Mouse (Mus musculus): ENCODE results near the gene Olfr1358. TPM values are rescaled to one million over a fixed set of nuclear protein-coding genes. Genes with fewer than 3 reads are reported as not detected.
"Not testable (repeated sequence)": the region's sequence is repeated elsewhere in the genome, so short reads cannot be mapped to it uniquely, and the experiment has no call there.

Gene Olfr1358
- not detected in 2 replicates for polyA plus RNA-seq (2015; fragmentation: Nextera tagmentation; extraction: Ambion mirVana)

DNA sequence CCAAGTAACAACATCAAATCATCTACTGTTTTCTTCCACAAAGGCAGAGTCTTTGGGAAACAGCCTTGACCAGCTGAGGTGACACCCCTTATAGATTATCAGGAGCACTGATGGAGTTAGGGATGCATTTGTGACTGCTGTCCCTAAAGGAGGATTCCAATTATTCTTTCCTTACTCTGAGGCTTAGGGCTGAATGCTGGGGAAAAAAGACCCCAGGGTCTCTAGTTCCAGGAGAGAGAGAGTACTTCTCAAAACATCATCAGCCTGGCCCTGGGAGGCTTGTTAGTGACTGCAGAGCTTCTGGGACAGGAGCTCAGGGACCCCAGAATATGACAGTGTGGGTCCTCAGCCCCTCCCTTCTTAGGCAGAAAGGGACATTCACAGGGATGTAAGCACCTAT, at the start of gene Olfr1358:
TSS of gene Olfr1358 (plus strand) at position 301 of the 400 bp plus-strand sequence.
- no peak within 1 kb of the TSS for H3K4me3 ChIP-seq (replicated peaks)
- no peaks in the 10 kb centered on the region for H3K9me3 ChIP-seq
- no peaks in the 10 kb centered on the region for H3K27me3 ChIP-seq (replicated peaks)
- H3K27ac ChIP-seq = no peak within 1 kb of the TSS
- no peaks in the 10 kb centered on the region for H3K4me1 ChIP-seq (replicated peaks)
- H3K4me2 ChIP-seq (replicated peaks) = no peak within 1 kb of the TSS
- no peaks in the 10 kb centered on the region for H3K36me3 ChIP-seq
- ATAC-seq = no peak
- no peak within 1 kb of the TSS for H3K9ac ChIP-seq

- H3K4me2 ChIP-seq (replicated peaks) = no peak overlapping the region
- H3K27me3 ChIP-seq (replicated peaks) = no peaks in the 10 kb centered on the region
- H3K4me1 ChIP-seq (replicated peaks) = peaks cover 3% of the 10 kb centered on the region
- no peaks in the 10 kb centered on the region for H3K36me3 ChIP-seq
- no peak overlapping the region for H3K4me3 ChIP-seq (replicated peaks)
- H3K27ac ChIP-seq = no peak overlapping the region
- no peaks in the 10 kb centered on the region for H3K9me3 ChIP-seq
- no peak overlapping the region for H3K9ac ChIP-seq
- ATAC-seq = no peak
- WGBS = 35% methylated on average over 2 of the region's 2 CpGs
These were observed 49.4 kb upstream of the Olfr1358 start for GRCm38 (mm10) chr10:78467761-78468310.

DNA sequence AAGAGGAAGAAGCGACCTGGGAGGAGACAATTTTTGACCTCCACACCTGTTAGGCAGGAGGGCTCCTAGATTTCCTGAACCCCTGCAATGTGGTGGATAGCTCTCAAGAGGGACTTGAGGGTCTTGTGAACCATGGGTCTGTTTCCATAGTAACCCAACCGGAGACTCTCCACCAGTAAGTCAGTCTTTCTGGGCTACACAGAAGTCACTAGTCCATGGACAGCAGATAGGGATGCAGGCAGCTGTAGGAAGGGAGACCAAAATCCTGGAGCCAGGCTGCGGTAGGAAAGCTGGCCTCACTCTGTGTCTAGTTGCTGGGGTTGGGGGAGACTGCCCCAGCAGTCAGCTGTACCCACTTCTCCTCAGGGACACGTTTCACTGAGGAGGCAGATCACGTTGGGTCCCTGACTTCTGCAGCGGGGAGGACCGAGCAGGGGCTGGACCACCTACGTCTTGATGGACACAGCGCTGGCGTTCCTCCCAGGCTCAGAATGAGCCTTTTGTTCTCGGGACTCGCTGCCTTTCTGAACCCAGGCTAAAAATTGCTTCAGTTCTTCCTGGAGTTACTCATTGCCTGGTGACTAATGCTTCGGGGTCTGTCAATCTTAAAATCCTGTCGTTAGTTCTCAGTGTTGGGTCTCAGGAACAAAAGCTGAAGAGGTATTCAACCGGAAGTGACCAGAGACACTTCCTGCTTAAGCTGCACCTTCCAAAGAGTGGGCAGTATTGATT, 46.5 kb upstream of the Olfr1358 start:
- H3K4me3 ChIP-seq (replicated peaks) = no peak overlapping the region
- H3K4me2 ChIP-seq (replicated peaks) = peak overlapping the region; percentile 12; the same call in 1 of the 2 replicates
- no peaks in the 10 kb centered on the region for H3K27me3 ChIP-seq (replicated peaks)
- 48% methylated on average over 15 of the region's 15 CpGs for WGBS
- H3K36me3 ChIP-seq = no peaks in the 10 kb centered on the region
- no peak overlapping the region for H3K9ac ChIP-seq
- H3K4me1 ChIP-seq (replicated peaks) = 0 out of 2 replicates have a peak, but pooled peaks cover 2% of the 10 kb centered on the region
- ATAC-seq = peak; percentile 24; the same call in 1 of the 2 replicates
- H3K9me3 ChIP-seq = no peaks in the 10 kb centered on the region
- H3K27ac ChIP-seq = no peak overlapping the region

DNA sequence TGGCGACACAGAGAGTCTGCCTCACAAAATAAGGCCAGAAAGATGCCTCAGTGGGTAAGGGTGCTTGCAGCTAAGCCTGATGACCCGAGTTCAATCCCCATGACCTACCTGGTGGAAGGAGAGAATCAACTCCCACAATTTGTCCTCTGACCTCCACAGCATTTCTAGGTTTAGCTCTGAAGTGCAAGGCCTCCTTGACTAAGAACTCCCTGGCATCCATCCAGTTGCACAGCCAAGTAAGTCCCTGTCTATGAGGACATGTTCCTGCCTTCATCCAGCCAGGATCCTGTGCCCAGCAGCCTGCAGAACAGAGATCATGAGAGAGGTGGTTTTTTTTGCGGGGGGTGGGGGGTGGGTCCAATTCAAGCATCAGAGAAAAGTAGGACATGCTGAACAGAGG, 45.2 kb upstream of the Olfr1358 start:
- ATAC-seq = no peak
- 74% methylated on average over 3 of the region's 3 CpGs for WGBS

DNA sequence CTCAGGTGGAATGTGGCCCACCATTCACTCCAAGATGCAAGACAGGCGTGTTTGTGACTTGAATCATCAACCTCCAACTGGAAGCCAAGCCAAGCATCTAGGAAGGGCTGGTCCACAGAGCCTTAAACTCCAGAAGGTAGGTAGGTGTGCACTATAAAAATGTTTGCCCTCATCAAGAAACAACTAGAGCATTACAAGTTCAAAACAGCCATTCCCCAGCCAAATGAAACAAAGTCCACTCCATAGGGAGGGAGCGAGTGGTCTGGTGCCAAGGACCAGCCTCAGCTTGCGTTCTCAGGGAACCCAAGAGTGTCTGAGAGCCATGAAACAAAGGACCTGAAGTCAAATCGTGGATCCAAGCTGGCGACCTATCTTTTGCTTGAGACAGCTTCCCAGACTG, 43.8 kb upstream of the Olfr1358 start:
- ATAC-seq = no peak
- H3K36me3 ChIP-seq = no peaks in the 10 kb centered on the region
- no peak overlapping the region for H3K27ac ChIP-seq
- H3K4me3 ChIP-seq (replicated peaks) = no peak overlapping the region
- 56% methylated on average over 5 of the region's 5 CpGs for WGBS
- no peak overlapping the region for H3K4me2 ChIP-seq (replicated peaks)
- H3K9ac ChIP-seq = no peak overlapping the region
- H3K4me1 ChIP-seq (replicated peaks) = 0 out of 2 replicates have a peak, but pooled peaks cover 2% of the 10 kb centered on the region
- no peaks in the 10 kb centered on the region for H3K9me3 ChIP-seq
- no peaks in the 10 kb centered on the region for H3K27me3 ChIP-seq (replicated peaks)

More for the DNA sequence above, 45.2 kb upstream of the Olfr1358 start:
- no peaks in the 10 kb centered on the region for H3K27me3 ChIP-seq (replicated peaks)
- H3K9ac ChIP-seq = no peak overlapping the region
- 0 out of 2 replicates have a peak, but pooled peaks cover 2% of the 10 kb centered on the region for H3K4me1 ChIP-seq (replicated peaks)
- H3K27ac ChIP-seq = no peak overlapping the region
- no peaks in the 10 kb centered on the region for H3K36me3 ChIP-seq
- no peaks in the 10 kb centered on the region for H3K9me3 ChIP-seq
- no peak overlapping the region for H3K4me3 ChIP-seq (replicated peaks)
- H3K4me2 ChIP-seq (replicated peaks) = no peak overlapping the region

GRCm38 (mm10) chr10:78474759-78475158, 42.5 kb upstream of the Olfr1358 start:
- ATAC-seq = peak; percentile 41; the same call in 1 of the 2 replicates
- Histone ChIP-seq H3K9me3 (no peaks in the 10 kb centered on the region), H3K4me1 (replicated peaks) (0 out of 2 replicates have a peak, but pooled peaks cover 2% of the 10 kb centered on the region), H3K4me3 (replicated peaks) (no peak overlapping the region), H3K27ac (no peak overlapping the region), H3K27me3 (replicated peaks) (no peaks in the 10 kb centered on the region), H3K36me3 (no peaks in the 10 kb centered on the region), H3K9ac (no peak overlapping the region), H3K4me2 (replicated peaks) (no peak overlapping the region)
- 57% methylated on average over 8 of the region's 8 CpGs for WGBS

- Histone ChIP-seq H3K27ac (no peak overlapping the region), H3K27me3 (replicated peaks) (no peaks in the 10 kb centered on the region), H3K4me2 (replicated peaks) (no peak overlapping the region), H3K4me3 (replicated peaks) (no peak overlapping the region), H3K9me3 (no peaks in the 10 kb centered on the region), H3K9ac (no peak overlapping the region), H3K4me1 (replicated peaks) (peaks cover 8% of the 10 kb centered on the region; the same call in 1 of the 2 replicates), H3K36me3 (no peaks in the 10 kb centered on the region)
- WGBS = 69% methylated on average over 4 of the region's 4 CpGs
- ATAC-seq = no peak
These were observed 40.4 kb upstream of the Olfr1358 start for GRCm38 (mm10) chr10:78476821-78477220.

- Histone ChIP-seq H3K36me3 (no peaks in the 10 kb centered on the region), H3K27me3 (replicated peaks) (no peaks in the 10 kb centered on the region), H3K9me3 (no peaks in the 10 kb centered on the region), H3K27ac (no peak overlapping the region), H3K9ac (peak overlapping the region; percentile 49), H3K4me3 (replicated peaks) (peak overlapping the region; percentile 48), H3K4me1 (replicated peaks) (peaks cover 10% of the 10 kb centered on the region; the same call in 1 of the 2 replicates), H3K4me2 (replicated peaks) (peak overlapping the region; percentile 95)
- peak; percentile 29 for ATAC-seq
- 35% methylated on average over 21 of the region's 21 CpGs for WGBS
These were observed 36.0 kb upstream of the Olfr1358 start for GRCm38 (mm10) chr10:78480954-78481927.

DNA sequence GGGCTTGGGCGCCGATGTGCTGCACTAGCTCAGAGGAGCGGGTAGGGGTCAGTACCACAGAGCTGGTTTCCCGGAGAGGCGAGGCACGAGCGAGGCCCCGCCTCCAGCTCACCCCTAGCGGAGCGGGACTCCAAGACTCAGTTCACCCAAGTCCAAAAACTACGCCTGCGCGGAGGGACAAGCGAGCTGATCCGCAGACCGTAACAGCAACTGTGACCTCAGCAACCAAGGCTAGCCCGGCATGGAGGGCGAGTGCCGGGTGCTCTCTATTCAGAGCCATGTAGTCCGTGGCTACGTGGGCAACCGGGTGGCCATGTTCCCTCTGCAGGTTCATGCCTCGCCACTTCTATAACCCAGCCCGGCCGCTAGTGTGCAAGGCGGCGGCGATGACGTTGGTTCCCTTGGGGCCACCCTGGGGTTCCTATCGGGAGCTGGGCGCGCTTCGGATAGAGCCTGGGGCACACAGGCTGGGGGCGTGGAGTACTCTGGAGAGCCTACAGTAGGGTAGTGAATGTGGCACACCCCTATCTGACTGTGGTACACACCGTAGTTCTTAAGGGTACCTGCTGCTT, 35.2 kb upstream of the Olfr1358 start:
- no peaks in the 10 kb centered on the region for H3K36me3 ChIP-seq
- no peaks in the 10 kb centered on the region for H3K9me3 ChIP-seq
- peaks cover 10% of the 10 kb centered on the region; the same call in 1 of the 2 replicates for H3K4me1 ChIP-seq (replicated peaks)
- H3K4me2 ChIP-seq (replicated peaks) = peak overlapping the region; percentile 95
- ATAC-seq = peak; percentile 95
- peak overlapping the region; percentile 49 for H3K9ac ChIP-seq
- H3K4me3 ChIP-seq (replicated peaks) = peak overlapping the region; percentile 48
- H3K27ac ChIP-seq = no peak overlapping the region
- WGBS = under 1% methylated on average over 35 of the region's 35 CpGs
- no peaks in the 10 kb centered on the region for H3K27me3 ChIP-seq (replicated peaks)

- not testable (repeated sequence) for H3K9ac ChIP-seq; H3K27me3 ChIP-seq (replicated peaks); H3K4me3 ChIP-seq (replicated peaks); H3K4me2 ChIP-seq (replicated peaks); H3K27ac ChIP-seq; H3K36me3 ChIP-seq; ATAC-seq; H3K9me3 ChIP-seq
- WGBS = 53% methylated on average over 2 of the region's 2 CpGs
- H3K4me1 ChIP-seq (replicated peaks) = peaks cover 14% of the 10 kb centered on the region
These were observed 31.9 kb upstream of the Olfr1358 start for GRCm38 (mm10) chr10:78485369-78485768.

GRCm38 (mm10) chr10:78486871-78487270, 30.4 kb upstream of the Olfr1358 start:
- H3K27me3 ChIP-seq (replicated peaks) = no peaks in the 10 kb centered on the region
- no peak overlapping the region for H3K9ac ChIP-seq
- no peak overlapping the region for H3K27ac ChIP-seq
- ATAC-seq = 0 out of 2 replicates have a peak, but pooled peaks have one; percentile 13
- 70% methylated on average over 5 of the region's 5 CpGs for WGBS
- no peaks in the 10 kb centered on the region for H3K36me3 ChIP-seq
- no peaks in the 10 kb centered on the region for H3K9me3 ChIP-seq
- no peak overlapping the region for H3K4me2 ChIP-seq (replicated peaks)
- H3K4me1 ChIP-seq (replicated peaks) = peaks cover 7% of the 10 kb centered on the region
- no peak overlapping the region for H3K4me3 ChIP-seq (replicated peaks)

Measured in intestine, embryonic 15.5 days (tissue).